Mouse (Mus musculus): ENCODE measurements around the gene Apol8.
A peak's percentile ranks its signal among the peaks of the same experiment; 100 is the strongest.

GRCm38 (mm10) chr15:77750461-77750860, 6.3 kb downstream of the Apol8 start:
- no peak for TF ChIP-seq POLR2A (IDR thresholded peaks at IDR 0.05; ENCODE audit: extremely low read depth, insufficient read depth, low read length)
- TF ChIP-seq CTCF (IDR thresholded peaks at IDR 0.05; ENCODE audit: extremely low read depth, insufficient read depth, low read length), result peak; percentile 77
